Mouse (Mus musculus) small intestine, adult 2 months (tissue): ENCODE data around the gene Ecd.

Source experiments
- CTCF ChIP-seq: fragments of 200-500 bp; IDR thresholded peaks from 2 replicates; pipeline ENCODE4 v1.5.1; 2012; ENCODE audit warnings: low read depth, mild to moderate bottlenecking, control low read depth, inconsistent platforms, low read length, moderate library complexity, mixed read lengths; ENCODE audit not compliant: insufficient replicate concordance, insufficient read length; ENCODE audit errors: extremely low read depth
- POLR2A ChIP-seq: fragments of 200-500 bp; IDR thresholded peaks from 2 replicates; pipeline ENCODE4 v1.6.1; 2012; ENCODE audit warnings: low read depth, mild to moderate bottlenecking, control low read depth, inconsistent platforms, low read length, moderate library complexity

DNA sequence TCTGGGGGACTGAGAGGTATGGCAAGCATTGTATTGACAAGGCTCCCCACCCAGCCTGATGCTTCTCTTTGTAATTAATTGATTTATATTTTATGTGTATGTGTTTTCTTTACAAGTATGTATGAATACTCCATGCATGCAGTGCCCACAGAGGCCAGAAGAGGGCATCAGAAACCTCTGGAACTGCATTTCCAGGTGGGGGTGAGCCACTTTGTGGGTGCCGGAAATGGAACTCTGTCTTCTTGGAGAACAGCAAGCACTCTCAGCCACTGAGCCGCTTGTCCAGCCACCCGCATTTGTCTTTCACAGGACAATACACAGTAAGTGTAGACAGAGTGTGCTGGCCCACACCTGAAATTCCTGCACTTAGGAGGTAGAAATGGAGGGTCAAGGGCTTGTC is 28.5 kb downstream of the Ecd start:
- TF ChIP-seq CTCF (peak; percentile 59; the same call in 1 of the 2 replicates), POLR2A (no peak)
